Mouse (Mus musculus): ENCODE measurements around the gene 1700007K13Rik. TPM values are rescaled to one million over a fixed set of nuclear protein-coding genes. Genes with fewer than 3 reads are reported as not detected.
"Not testable (repeated sequence)": the region's sequence is repeated elsewhere in the genome, so short reads cannot be mapped to it uniquely, and the experiment has no call there.

The 1700007K13Rik gene
- total RNA-seq (2014; rRNA removed): 2.8 and 8.6 TPM in 2 replicates
- polyA plus RNA-seq (2015; fragmentation: Nextera tagmentation; extraction: Ambion mirVana): 6.1 and 7.1 TPM in 2 replicates

DNA sequence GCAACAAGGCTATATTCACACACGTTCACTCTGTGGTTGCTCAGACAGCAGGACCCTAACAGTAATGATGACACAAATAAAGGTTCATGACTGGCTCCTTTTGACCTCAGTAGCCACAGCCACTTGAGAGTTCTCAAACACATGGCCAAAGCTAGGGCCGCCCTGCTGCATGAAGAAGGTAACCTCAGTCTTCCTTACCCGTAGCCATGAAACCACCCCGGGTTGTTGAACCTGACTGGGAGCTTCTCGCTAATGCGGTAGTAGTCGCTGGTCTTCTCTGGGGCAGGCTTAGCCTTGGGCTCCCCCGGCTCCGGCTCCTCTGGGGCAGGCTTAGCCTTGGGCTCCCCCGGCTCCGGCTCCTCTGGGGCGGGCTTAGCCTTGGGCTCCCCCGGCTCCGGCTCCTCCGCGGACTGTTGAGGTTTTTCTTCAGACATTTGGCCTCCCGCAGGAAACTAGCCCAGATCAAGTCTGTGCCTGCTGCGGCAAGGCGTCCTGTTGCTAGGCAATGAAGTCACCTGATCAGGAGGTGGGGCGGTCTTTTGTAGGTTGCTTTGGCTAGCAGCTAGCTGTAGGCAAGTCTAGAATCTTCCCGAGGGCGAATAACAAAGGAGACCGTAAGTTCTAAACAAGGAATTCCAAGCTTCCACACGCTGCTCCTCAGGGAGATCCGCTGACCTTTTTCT lies at the start of gene 1700007K13Rik:
TSS of gene 1700007K13Rik (minus strand) at position 497 of the 683 bp plus-strand sequence.
- Histone ChIP-seq H3K27ac (peak within 1 kb of the TSS; percentile 54; the same call in 1 of the 2 replicates), H3K4me2 (ENCODE audit: low read depth, low read length) (peak within 1 kb of the TSS; percentile 54), H3K9me3 (ENCODE audit: low read length) (no peaks in the 10 kb centered on the region), H3K4me1 (ENCODE audit: insufficient read depth, low read length) (peaks cover 15% of the 10 kb centered on the region), H3K9ac (replicated peaks; ENCODE audit: low read length) (no peak within 1 kb of the TSS; the same call in 1 of the 2 replicates), H3K4me3 (ENCODE audit: low read length) (peak within 1 kb of the TSS; percentile 25), H3K27me3 (ENCODE audit: insufficient read depth, low read length) (no peaks in the 10 kb centered on the region), H3K36me3 (ENCODE audit: insufficient read depth, low read length) (peaks cover 13% of the 10 kb centered on the region; the same call in 1 of the 2 replicates)
- DNase-seq (ENCODE audit: low spot score): peak; percentile 82
- no peak for TF ChIP-seq CTCF (IDR thresholded peaks at IDR 0.05; ENCODE audit: low read depth)
- WGBS: 6% methylated on average over 25 of the region's 25 CpGs
- peak; percentile 79 for ATAC-seq

DNA sequence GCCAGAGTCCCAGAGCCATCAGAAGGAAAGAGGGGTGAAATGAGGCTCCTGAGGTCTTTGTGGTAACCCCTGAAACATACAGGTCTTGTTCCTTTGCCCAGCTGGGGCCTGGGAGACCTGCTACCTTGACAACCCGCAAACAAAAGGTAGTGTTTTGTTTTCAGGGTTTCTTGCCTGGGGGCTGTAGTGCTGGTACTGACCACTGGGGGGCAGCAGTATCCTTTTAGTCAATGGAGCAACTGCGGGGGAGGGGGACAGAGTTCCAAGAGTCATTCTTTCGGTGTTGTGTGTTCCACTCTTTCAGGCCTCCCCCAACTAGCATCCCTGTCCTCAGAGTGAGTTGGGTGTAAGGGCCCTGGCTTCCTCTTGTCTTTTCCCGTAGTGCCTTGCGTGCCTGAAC lies 48.4 kb upstream of the 1700007K13Rik start:
- DNase-seq (ENCODE audit: low spot score) (peak; percentile 91), ATAC-seq (no peak)
- peak; percentile 94 for TF ChIP-seq CTCF (IDR thresholded peaks at IDR 0.05; ENCODE audit: low read depth)
- Histone ChIP-seq H3K27me3 (ENCODE audit: insufficient read depth, low read length) (no peaks in the 10 kb centered on the region), H3K4me3 (ENCODE audit: low read length) (peak overlapping the region; percentile 79), H3K4me1 (ENCODE audit: insufficient read depth, low read length) (peaks cover 34% of the 10 kb centered on the region), H3K27ac (peak overlapping the region; percentile 91; the same call in 1 of the 2 replicates), H3K4me2 (ENCODE audit: low read depth, low read length) (peak overlapping the region; percentile 91), H3K9me3 (ENCODE audit: low read length) (no peaks in the 10 kb centered on the region), H3K36me3 (ENCODE audit: insufficient read depth, low read length) (no peaks in the 10 kb centered on the region), H3K9ac (replicated peaks; ENCODE audit: low read length) (peak overlapping the region; percentile 96)
- WGBS: 14% methylated on average over 5 of the region's 5 CpGs

DNA sequence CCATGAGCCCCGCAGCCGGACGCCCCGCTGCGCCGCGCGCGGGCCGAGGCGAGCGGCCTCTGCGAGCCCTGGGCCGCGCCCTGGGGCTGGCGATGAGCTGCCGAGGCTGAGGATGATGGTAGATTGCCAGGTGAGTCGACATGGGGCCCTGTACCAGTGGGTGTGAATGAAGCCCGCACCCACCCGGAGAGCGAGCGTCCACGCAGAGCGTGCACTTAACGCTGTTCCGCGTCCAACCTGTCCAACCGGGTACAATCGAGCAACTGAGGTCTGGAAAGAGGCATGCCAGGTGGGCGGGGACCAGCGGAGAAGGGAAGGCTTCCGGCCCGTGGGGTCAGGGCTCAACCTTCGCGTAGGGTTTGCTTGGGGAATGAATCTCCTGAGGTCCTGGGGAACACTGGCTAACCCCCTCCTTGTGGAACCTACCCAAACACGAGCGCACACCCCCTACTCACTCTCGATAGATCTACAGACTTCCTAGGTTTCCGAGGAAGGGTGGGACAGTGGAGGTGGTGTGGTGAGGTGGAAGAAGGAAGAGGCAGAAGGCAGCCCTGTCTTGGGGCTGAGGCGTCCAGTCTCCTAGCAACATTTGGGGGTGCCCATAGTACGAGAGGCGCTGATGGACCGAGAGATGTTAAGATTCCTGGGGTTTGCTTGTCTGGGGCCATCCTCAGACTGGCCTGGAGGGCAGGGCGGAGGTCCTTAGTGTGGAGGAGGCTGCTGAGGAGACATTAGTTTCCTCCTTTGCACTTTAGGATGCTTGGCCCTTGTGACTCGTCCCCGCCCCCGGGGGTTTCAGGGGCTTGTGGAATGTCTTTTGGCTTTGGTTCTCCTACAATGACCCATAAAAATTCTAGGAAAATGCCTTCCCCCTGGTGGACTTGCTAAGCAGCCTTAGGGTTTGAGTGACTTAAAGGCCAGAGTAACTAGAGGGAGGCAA lies 47.6 kb upstream of the 1700007K13Rik start:
- H3K27me3 ChIP-seq (ENCODE audit: insufficient read depth, low read length): no peaks in the 10 kb centered on the region

GRCm38 (mm10) chr2:28512798-28513401 lies 46.8 kb upstream of the 1700007K13Rik start, which contains the start of gene Ralgds:
TSS of gene Ralgds (plus strand) at chr2:28513125.
- Histone ChIP-seq H3K27me3 (ENCODE audit: insufficient read depth, low read length) (no peaks in the 10 kb centered on the region), H3K9ac (replicated peaks; ENCODE audit: low read length) (peak within 1 kb of the TSS; percentile 96), H3K9me3 (ENCODE audit: low read length) (no peaks in the 10 kb centered on the region), H3K4me3 (ENCODE audit: low read length) (peak within 1 kb of the TSS; percentile 79), H3K4me2 (ENCODE audit: low read depth, low read length) (peak within 1 kb of the TSS; percentile 91), H3K4me1 (ENCODE audit: insufficient read depth, low read length) (peaks cover 29% of the 10 kb centered on the region), H3K36me3 (ENCODE audit: insufficient read depth, low read length) (no peaks in the 10 kb centered on the region), H3K27ac (peak within 1 kb of the TSS; percentile 91)
- TF ChIP-seq CTCF (IDR thresholded peaks at IDR 0.05; ENCODE audit: low read depth): peak; percentile 58
- ATAC-seq: peak; percentile 69
- peak; percentile 82 for DNase-seq (ENCODE audit: low spot score)
- WGBS: under 1% methylated on average over 55 of the region's 71 CpGs

More for the DNA sequence above, 47.6 kb upstream of the 1700007K13Rik start:
- peak overlapping the region; percentile 91 for H3K27ac ChIP-seq
- no peak for TF ChIP-seq CTCF (IDR thresholded peaks at IDR 0.05; ENCODE audit: low read depth)
- H3K9ac ChIP-seq (replicated peaks; ENCODE audit: low read length): peak overlapping the region; percentile 96
- 3% methylated on average over 39 of the region's 47 CpGs for WGBS
- no peaks in the 10 kb centered on the region for H3K36me3 ChIP-seq (ENCODE audit: insufficient read depth, low read length)
- H3K4me1 ChIP-seq (ENCODE audit: insufficient read depth, low read length): peaks cover 34% of the 10 kb centered on the region
- peak overlapping the region; percentile 91 for H3K4me2 ChIP-seq (ENCODE audit: low read depth, low read length)
- ATAC-seq (peak; percentile 40), DNase-seq (ENCODE audit: low spot score) (peak; percentile 44)
- no peaks in the 10 kb centered on the region for H3K9me3 ChIP-seq (ENCODE audit: low read length)
- peak overlapping the region; percentile 79 for H3K4me3 ChIP-seq (ENCODE audit: low read length)

DNA sequence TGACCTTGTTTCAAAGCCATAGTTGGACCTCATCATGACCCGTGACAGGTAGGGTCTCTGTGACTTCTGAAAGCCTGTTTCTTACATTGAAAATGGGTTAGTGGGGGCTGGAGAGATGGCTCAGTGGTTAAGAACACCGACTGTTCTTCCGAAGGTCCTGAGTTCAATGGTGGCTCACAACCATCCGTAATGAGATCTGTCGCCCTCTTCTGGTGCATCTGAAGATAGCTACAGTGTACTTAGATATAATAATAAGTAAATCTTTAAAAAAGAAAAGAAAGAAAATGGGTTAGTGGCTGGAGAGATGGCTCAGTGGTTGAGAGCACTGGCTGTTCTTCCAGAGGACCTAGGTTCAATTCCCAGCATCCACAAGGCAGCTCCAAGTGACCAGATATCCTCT lies 45.5 kb upstream of the 1700007K13Rik start:
- ATAC-seq: not testable (repeated sequence)
- WGBS: 52% methylated on average over 5 of the region's 5 CpGs

GRCm38 (mm10) chr2:28506291-28506690 lies 40.2 kb upstream of the 1700007K13Rik start:
- TF ChIP-seq CTCF (IDR thresholded peaks at IDR 0.05; ENCODE audit: low read depth): no peak
- no peaks in the 10 kb centered on the region for H3K36me3 ChIP-seq (ENCODE audit: insufficient read depth, low read length)
- 83% methylated on average over 6 of the region's 6 CpGs for whole genome bisulfite sequencing
- no peak overlapping the region for H3K4me2 ChIP-seq (ENCODE audit: low read depth, low read length)
- no peaks in the 10 kb centered on the region for H3K9me3 ChIP-seq (ENCODE audit: low read length)
- H3K4me1 ChIP-seq (ENCODE audit: insufficient read depth, low read length): no peaks in the 10 kb centered on the region
- no peak overlapping the region for H3K27ac ChIP-seq
- H3K4me3 ChIP-seq (ENCODE audit: low read length): no peak overlapping the region
- H3K27me3 ChIP-seq (ENCODE audit: insufficient read depth, low read length): no peaks in the 10 kb centered on the region
- ATAC-seq (no peak), DNase-seq (ENCODE audit: low spot score) (no peak)
- no peak overlapping the region for H3K9ac ChIP-seq (replicated peaks; ENCODE audit: low read length)

More for the DNA sequence above, 45.5 kb upstream of the 1700007K13Rik start:
- H3K4me2 ChIP-seq (ENCODE audit: low read depth, low read length); H3K36me3 ChIP-seq (ENCODE audit: insufficient read depth, low read length); H3K27ac ChIP-seq; H3K27me3 ChIP-seq (ENCODE audit: insufficient read depth, low read length); H3K9ac ChIP-seq (replicated peaks; ENCODE audit: low read length); DNase-seq (ENCODE audit: low spot score); H3K4me3 ChIP-seq (ENCODE audit: low read length); H3K9me3 ChIP-seq (ENCODE audit: low read length): not testable (repeated sequence)
- peaks cover 20% of the 10 kb centered on the region; the same call in 1 of the 2 replicates for H3K4me1 ChIP-seq (ENCODE audit: insufficient read depth, low read length)
- TF ChIP-seq CTCF (IDR thresholded peaks at IDR 0.05; ENCODE audit: low read depth): peak; percentile 49
